Mouse (Mus musculus) small intestine, adult 2 months (tissue): Measurements from ENCODE around the gene Dlx5.

Source experiments
- CTCF ChIP-seq: fragments of 200-500 bp; IDR thresholded peaks from 2 replicates; pipeline ENCODE4 v1.5.1; 2012; ENCODE audit warnings: low read depth, mild to moderate bottlenecking, control low read depth, inconsistent platforms, low read length, moderate library complexity, mixed read lengths; ENCODE audit not compliant: insufficient replicate concordance, insufficient read length; ENCODE audit errors: extremely low read depth
- POLR2A ChIP-seq: fragments of 200-500 bp; IDR thresholded peaks from 2 replicates; pipeline ENCODE4 v1.6.1; 2012; ENCODE audit warnings: low read depth, mild to moderate bottlenecking, control low read depth, inconsistent platforms, low read length, moderate library complexity

DNA sequence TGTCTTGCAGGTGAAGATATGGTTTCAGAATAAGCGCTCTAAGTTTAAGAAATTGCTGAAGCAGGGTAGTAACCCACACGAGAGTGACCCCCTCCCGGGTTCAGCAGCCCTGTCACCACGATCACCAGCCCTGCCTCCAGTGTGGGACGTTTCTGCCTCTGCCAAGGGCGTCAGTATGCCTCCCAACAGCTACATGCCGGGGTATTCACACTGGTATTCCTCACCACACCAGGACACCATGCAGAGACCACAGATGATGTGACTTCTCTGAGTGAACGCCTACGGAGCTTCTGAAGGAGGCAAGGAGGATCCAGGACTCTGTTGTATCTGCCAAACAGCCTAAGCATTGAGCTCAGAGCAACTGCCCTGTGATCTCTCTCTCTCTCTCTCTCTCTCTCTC, 14.9 kb downstream of the Dlx5 start:
- no peak for TF ChIP-seq POLR2A
- TF ChIP-seq CTCF = no peak
